Mouse (Mus musculus) liver, adult 10 weeks (tissue): ENCODE measurements around the gene Npc1l1. TPM values are rescaled to one million over a fixed set of nuclear protein-coding genes. Genes with fewer than 3 reads are reported as not detected.

Experiments
- polyA plus RNA-seq: library from polyadenylated mRNA; stranded (reverse); fragments of 350-450 nt; fragmentation: Illumina TruSeq; extraction: RNeasy Lipid Tissue Mini Kit (QIAGEN cat#74804); gene quantifications from one replicate; pipeline ENCODE4 v1.2.3, GENCODE M21; 2014; ENCODE audit warnings: low read depth, low replicate concordance

Npc1l1 gene
- polyA plus RNA-seq = not detected

GRCm38 (mm10) chr11:6230012-6230411, at the start of gene Npc1l1:
Gene Npc1l1 (minus strand): TSS chr11:6230143.

DNA sequence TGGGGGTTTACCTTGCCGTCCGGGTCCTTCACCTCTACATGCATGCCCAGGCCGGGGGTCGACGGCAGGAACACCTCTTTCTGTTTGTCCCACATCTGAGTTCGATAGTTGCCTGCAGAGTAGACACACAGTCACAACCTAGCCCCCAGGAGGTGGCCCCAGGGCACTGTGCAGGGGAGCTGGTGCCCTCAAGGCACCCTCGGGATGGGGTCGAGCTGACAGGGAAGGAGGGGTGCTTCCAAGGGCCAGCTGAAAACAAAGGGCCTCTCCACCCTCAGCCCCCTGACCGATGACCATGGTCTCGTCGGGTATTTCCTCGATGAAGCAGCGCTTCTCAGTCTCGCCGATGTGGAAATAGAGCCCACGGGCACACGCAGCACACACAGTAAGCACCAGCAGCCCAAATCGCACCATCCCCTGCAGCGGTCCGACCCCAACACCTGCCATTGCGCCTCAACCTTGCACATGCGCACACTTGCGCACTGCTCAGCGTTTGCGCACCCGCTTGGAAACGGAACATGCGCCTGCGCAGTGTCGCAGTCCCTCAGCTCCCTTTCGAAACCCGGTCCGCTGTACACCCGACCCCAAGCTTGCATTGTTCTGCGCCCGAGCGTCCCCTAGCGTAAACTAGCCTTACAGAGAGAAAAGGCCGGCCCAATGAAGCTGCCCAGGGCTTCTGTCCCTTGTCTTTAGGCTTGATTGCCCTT, 44.6 kb upstream of the Npc1l1 start, which contains the start of gene Tmed4:
Tmed4 (minus strand) TSS at position 484 of the 707 bp plus-strand sequence.

GRCm38 (mm10) chr11:6267320-6268254, 37.6 kb upstream of the Npc1l1 start, which contains the start of gene Ddx56:
Gene Ddx56 (minus strand): TSS chr11:6267772.

GRCm38 (mm10) chr11:6200087-6200569, 29.8 kb downstream of the Npc1l1 start, which contains the start of gene Nudcd3:
Gene Nudcd3 (minus strand): TSS chr11:6200415.

GRCm38 (mm10) chr11:6199410-6200086, 30.4 kb downstream of the Npc1l1 start, which contains the start of gene A730071L15Rik:
Gene A730071L15Rik (plus strand): TSS chr11:6200029.

Other genes with a start within 250 kb of the Npc1l1 start
- gene Camk2b, start 163.8 kb downstream of the Npc1l1 start, polyA plus RNA-seq = 1.2 TPM
- gene A730071L15Rik, start 30.1 kb downstream of the Npc1l1 start, polyA plus RNA-seq = not detected
- 8.5 TPM for gene Nudcd3, start 29.7 kb downstream of the Npc1l1 start, polyA plus RNA-seq
- 9.1 TPM for gene Ddx56, start 37.6 kb upstream of the Npc1l1 start, polyA plus RNA-seq
- gene Tmed4, start 44.7 kb upstream of the Npc1l1 start, polyA plus RNA-seq = 24.4 TPM
- gene Ogdh, start 61.5 kb upstream of the Npc1l1 start, polyA plus RNA-seq = 25.2 TPM
- gene Zmiz2, start 158.9 kb upstream of the Npc1l1 start, polyA plus RNA-seq = 0.56 TPM
- 924 TPM for gene Ppia, start 185.3 kb upstream of the Npc1l1 start, polyA plus RNA-seq
- 7.8 TPM for gene H2afv, start 214.3 kb upstream of the Npc1l1 start, polyA plus RNA-seq
- gene Purb, start 245.8 kb upstream of the Npc1l1 start, polyA plus RNA-seq = 25.3 TPM